Mouse (Mus musculus): ENCODE data around the gene Cep350. TPM values are rescaled to one million over a fixed set of nuclear protein-coding genes. Genes with fewer than 3 reads are reported as not detected.

The Cep350 gene
- polyA plus RNA-seq, 1 experiment: 3.4 TPM

DNA sequence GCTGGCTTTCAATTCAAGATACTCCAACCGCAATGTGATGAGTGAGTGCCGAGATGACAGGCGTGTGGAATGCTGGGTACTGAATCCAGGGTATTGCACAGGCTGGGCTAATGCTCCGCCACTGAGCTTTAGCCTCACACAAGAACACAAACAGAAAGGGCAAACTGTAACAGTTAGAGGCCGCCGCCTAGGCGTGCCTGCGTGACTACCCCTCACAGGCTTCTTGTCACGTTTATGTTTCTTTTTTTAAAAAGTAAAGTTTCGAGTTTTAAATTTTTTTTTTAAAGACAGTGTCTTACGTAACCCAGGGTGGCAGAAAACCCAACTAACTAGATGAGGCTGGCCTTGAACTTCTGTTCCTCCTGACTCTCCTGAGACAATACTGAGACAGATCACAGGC is 32.9 kb upstream of the Cep350 start:
- Histone ChIP-seq H3K4me2 (ENCODE audit: low read depth) (no peak overlapping the region), H3K79me2 (ENCODE audit: control insufficient read depth, insufficient read depth) (no peaks in the 10 kb centered on the region), H3K36me3 (ENCODE audit: control insufficient read depth, insufficient read depth) (peaks cover 3% of the 10 kb centered on the region), H3ac (ENCODE audit: control insufficient read depth, insufficient read length) (no peak overlapping the region), H3K27me3 (ENCODE audit: control insufficient read depth, insufficient read depth, insufficient read length) (no peaks in the 10 kb centered on the region), H3K4me3 (no peak overlapping the region)
- TF ChIP-seq REST (IDR thresholded peaks at IDR 0.05; ENCODE audit: insufficient read depth, insufficient read length) (no peak), POLR2AphosphoS2 (IDR thresholded peaks at IDR 0.05; ENCODE audit: insufficient read length, low read depth) (no peak), USF1 (IDR thresholded peaks at IDR 0.05; ENCODE audit: low read depth) (no peak), TCF3 (IDR thresholded peaks at IDR 0.05; ENCODE audit: insufficient read length, low read depth) (no peak), TCF12 (IDR thresholded peaks at IDR 0.05; ENCODE audit: insufficient read depth, poor library complexity, severe bottlenecking) (no peak), CEBPB (IDR thresholded peaks at IDR 0.05; ENCODE audit: insufficient read depth, poor library complexity, severe bottlenecking) (no peak), MYOD1 (IDR thresholded peaks at IDR 0.05; ENCODE audit: control insufficient read depth in 1 of 3, insufficient read length in 2 of 3, low read depth in 2 of 3) (no peak), E2F4 (IDR thresholded peaks at IDR 0.05; ENCODE audit: insufficient read depth) (no peak), MAX (IDR thresholded peaks at IDR 0.05; ENCODE audit: low read depth) (no peak), SRF (IDR thresholded peaks at IDR 0.05; ENCODE audit: control insufficient read depth, insufficient read length, low read depth) (no peak)

- no peaks in the 10 kb centered on the region for H3K79me2 ChIP-seq (ENCODE audit: control insufficient read depth, insufficient read depth)
- H3ac ChIP-seq (ENCODE audit: control insufficient read depth, insufficient read length): no peak overlapping the region
- no peak overlapping the region for H3K4me2 ChIP-seq (ENCODE audit: low read depth)
- no peak overlapping the region for H3K4me3 ChIP-seq
- H3K27me3 ChIP-seq (ENCODE audit: control insufficient read depth, insufficient read depth, insufficient read length): no peaks in the 10 kb centered on the region
- peaks cover 3% of the 10 kb centered on the region for H3K36me3 ChIP-seq (ENCODE audit: control insufficient read depth, insufficient read depth)
- peak; percentile 3 to 71 (median 29) for TF ChIP-seq MYOG (IDR thresholded peaks at IDR 0.05; ENCODE audit: control insufficient read depth in 1 of 3, insufficient read depth in 1 of 3, insufficient read length in 2 of 3, low read depth in 2 of 3)
- TF ChIP-seq MYOD1 (IDR thresholded peaks at IDR 0.05; ENCODE audit: control insufficient read depth in 1 of 3, insufficient read length in 2 of 3, low read depth in 2 of 3): peak in 1 of 3 experiments; percentile 41
- TF ChIP-seq TCF3 (IDR thresholded peaks at IDR 0.05; ENCODE audit: insufficient read length, low read depth): no peak
Measured at GRCm38 (mm10) chr1:156003201-156003935, 30.3 kb upstream of the Cep350 start.

GRCm38 (mm10) chr1:156002366-156002765 is 29.3 kb upstream of the Cep350 start:
- Histone ChIP-seq H3ac (ENCODE audit: control insufficient read depth, insufficient read length) (no peak overlapping the region), H3K4me2 (ENCODE audit: low read depth) (no peak overlapping the region), H3K4me3 (no peak overlapping the region), H3K36me3 (ENCODE audit: control insufficient read depth, insufficient read depth) (no peaks in the 10 kb centered on the region), H3K27me3 (ENCODE audit: control insufficient read depth, insufficient read depth, insufficient read length) (no peaks in the 10 kb centered on the region), H3K79me2 (ENCODE audit: control insufficient read depth, insufficient read depth) (no peaks in the 10 kb centered on the region)
- TF ChIP-seq MYOG (IDR thresholded peaks at IDR 0.05; ENCODE audit: control insufficient read depth in 1 of 3, insufficient read depth in 1 of 3, insufficient read length in 2 of 3, low read depth in 2 of 3) (no peak), POLR2A (IDR thresholded peaks at IDR 0.05; ENCODE audit: insufficient read length, low read depth) (no peak), POLR2AphosphoS2 (IDR thresholded peaks at IDR 0.05; ENCODE audit: insufficient read length, low read depth) (no peak), CEBPB (IDR thresholded peaks at IDR 0.05; ENCODE audit: insufficient read depth, poor library complexity, severe bottlenecking) (no peak), MAX (IDR thresholded peaks at IDR 0.05; ENCODE audit: low read depth) (no peak), MYOD1 (IDR thresholded peaks at IDR 0.05; ENCODE audit: control insufficient read depth in 1 of 3, insufficient read length in 2 of 3, low read depth in 2 of 3) (no peak), SRF (IDR thresholded peaks at IDR 0.05; ENCODE audit: control insufficient read depth, insufficient read length, low read depth) (no peak), USF1 (IDR thresholded peaks at IDR 0.05; ENCODE audit: low read depth) (no peak), TCF3 (IDR thresholded peaks at IDR 0.05; ENCODE audit: insufficient read length, low read depth) (no peak), E2F4 (IDR thresholded peaks at IDR 0.05; ENCODE audit: insufficient read depth) (no peak), REST (IDR thresholded peaks at IDR 0.05; ENCODE audit: insufficient read depth, insufficient read length) (no peak), TCF12 (IDR thresholded peaks at IDR 0.05; ENCODE audit: insufficient read depth, poor library complexity, severe bottlenecking) (no peak)

GRCm38 (mm10) chr1:155995612-155996011 is 22.6 kb upstream of the Cep350 start:
- no peak overlapping the region for H3K4me3 ChIP-seq
- TF ChIP-seq CEBPB (IDR thresholded peaks at IDR 0.05; ENCODE audit: insufficient read depth, poor library complexity, severe bottlenecking): no peak
- no peak for TF ChIP-seq USF1 (IDR thresholded peaks at IDR 0.05; ENCODE audit: low read depth)
- no peak for TF ChIP-seq SRF (IDR thresholded peaks at IDR 0.05; ENCODE audit: control insufficient read depth, insufficient read length, low read depth)
- H3K27me3 ChIP-seq (ENCODE audit: control insufficient read depth, insufficient read depth, insufficient read length): no peaks in the 10 kb centered on the region
- H3K79me2 ChIP-seq (ENCODE audit: control insufficient read depth, insufficient read depth): no peaks in the 10 kb centered on the region
- H3K36me3 ChIP-seq (ENCODE audit: control insufficient read depth, insufficient read depth): no peaks in the 10 kb centered on the region
- H3ac ChIP-seq (ENCODE audit: control insufficient read depth, insufficient read length): no peak overlapping the region
- no peak overlapping the region for H3K4me2 ChIP-seq (ENCODE audit: low read depth)

DNA sequence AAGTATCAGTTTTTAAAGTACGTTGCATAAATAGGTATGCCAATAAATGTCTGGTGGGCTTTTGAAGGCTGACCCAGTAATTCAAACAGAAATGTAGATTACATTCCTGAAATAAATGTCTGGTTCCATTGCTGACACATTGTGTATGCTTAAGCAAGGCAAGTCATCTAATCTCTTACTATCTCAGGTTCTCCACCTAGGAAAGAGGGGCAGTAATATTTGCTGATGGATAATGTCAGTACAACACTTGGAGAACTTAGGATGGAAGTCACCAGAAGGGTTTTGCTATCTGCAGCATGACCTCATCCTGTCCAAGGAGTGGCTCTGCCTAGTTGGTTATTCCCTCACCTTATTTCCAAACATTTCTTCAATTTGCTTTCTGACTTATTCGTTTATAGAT is 21.5 kb upstream of the Cep350 start:
- H3K27me3 ChIP-seq (ENCODE audit: control insufficient read depth, insufficient read depth, insufficient read length): no peaks in the 10 kb centered on the region
- TF ChIP-seq TCF12 (IDR thresholded peaks at IDR 0.05; ENCODE audit: insufficient read depth, poor library complexity, severe bottlenecking): no peak
- no peak for TF ChIP-seq SRF (IDR thresholded peaks at IDR 0.05; ENCODE audit: control insufficient read depth, insufficient read length, low read depth)
- TF ChIP-seq CEBPB (IDR thresholded peaks at IDR 0.05; ENCODE audit: insufficient read depth, poor library complexity, severe bottlenecking): no peak
- no peak for TF ChIP-seq POLR2AphosphoS2 (IDR thresholded peaks at IDR 0.05; ENCODE audit: insufficient read length, low read depth)
- no peak for TF ChIP-seq MAX (IDR thresholded peaks at IDR 0.05; ENCODE audit: low read depth)
- no peak for TF ChIP-seq TCF3 (IDR thresholded peaks at IDR 0.05; ENCODE audit: insufficient read length, low read depth)
- no peak for TF ChIP-seq POLR2A (IDR thresholded peaks at IDR 0.05; ENCODE audit: insufficient read length, low read depth)
- no peak for TF ChIP-seq MYOG (IDR thresholded peaks at IDR 0.05; ENCODE audit: control insufficient read depth in 1 of 3, insufficient read depth in 1 of 3, insufficient read length in 2 of 3, low read depth in 2 of 3)
- TF ChIP-seq USF1 (IDR thresholded peaks at IDR 0.05; ENCODE audit: low read depth): no peak
- no peak for TF ChIP-seq MYOD1 (IDR thresholded peaks at IDR 0.05; ENCODE audit: control insufficient read depth in 1 of 3, insufficient read length in 2 of 3, low read depth in 2 of 3)
- TF ChIP-seq E2F4 (IDR thresholded peaks at IDR 0.05; ENCODE audit: insufficient read depth): no peak
- no peak for TF ChIP-seq REST (IDR thresholded peaks at IDR 0.05; ENCODE audit: insufficient read depth, insufficient read length)
- no peaks in the 10 kb centered on the region for H3K79me2 ChIP-seq (ENCODE audit: control insufficient read depth, insufficient read depth)
- H3K4me2 ChIP-seq (ENCODE audit: low read depth): no peak overlapping the region
- no peak overlapping the region for H3ac ChIP-seq (ENCODE audit: control insufficient read depth, insufficient read length)
- no peak overlapping the region for H3K4me3 ChIP-seq
- H3K36me3 ChIP-seq (ENCODE audit: control insufficient read depth, insufficient read depth): no peaks in the 10 kb centered on the region

Data from myocyte (in vitro differentiated cells).